Mouse (Mus musculus) hindbrain, embryonic 10.5 days (tissue): Measurements from ENCODE around the gene Wdr60. TPM values are rescaled to one million over a fixed set of nuclear protein-coding genes. Genes with fewer than 3 reads are reported as not detected.

Experiments used
- DNase-seq: peaks from one replicate; pipeline ENCODE4 v3.0.0-alpha.2; 2017; ENCODE audit warnings: low spot score
- H3K27ac ChIP-seq: fragments of 300-500 bp; sonication (generic); 2 replicates; pipeline ENCODE4 v1.5.1; 2016; ENCODE audit warnings: mild to moderate bottlenecking, moderate library complexity
- H3K27me3 ChIP-seq: fragments of 300-500 bp; sonication (generic); 2 replicates; pipeline ENCODE4 v1.6.1; 2016; ENCODE audit warnings: mild to moderate bottlenecking; ENCODE audit not compliant: poor library complexity, insufficient read depth, severe bottlenecking
- H3K36me3 ChIP-seq: fragments of 300-500 bp; sonication (generic); 2 replicates; pipeline ENCODE4 v1.6.1; 2016; ENCODE audit warnings: mild to moderate bottlenecking, moderate library complexity
- H3K4me1 ChIP-seq: fragments of 300-500 bp; sonication (generic); replicated peaks from 2 replicates; pipeline ENCODE4 v1.6.1; 2016; ENCODE audit warnings: mild to moderate bottlenecking
- H3K4me3 ChIP-seq: fragments of 300-500 bp; sonication (generic); 2 replicates; pipeline ENCODE4 v1.5.1; 2016; ENCODE audit warnings: mild to moderate bottlenecking, moderate library complexity
- H3K9me3 ChIP-seq: fragments of 300-500 bp; sonication (generic); 2 replicates; pipeline ENCODE4 v1.6.1; 2016; ENCODE audit warnings: mild to moderate bottlenecking, moderate library complexity
- WGBS: fragments of 180-500 bp; shearing (Covaris S2); methylation state at CpG from one replicate; pipeline ENCODE4 v1.1.7; 2016; 5-methylcytosine and 5-hydroxymethylcytosine counted together
- polyA plus RNA-seq: library from polyadenylated mRNA; unstranded; fragments of >200 nt; fragmentation: Nextera tagmentation; extraction: Ambion mirVana; gene quantifications from 2 replicates; pipeline ENCODE4 v1.2.1, GENCODE M21; 2016

The Wdr60 gene
- polyA plus RNA-seq, 1 experiment from 2014 or later, result 14.7 TPM

DNA sequence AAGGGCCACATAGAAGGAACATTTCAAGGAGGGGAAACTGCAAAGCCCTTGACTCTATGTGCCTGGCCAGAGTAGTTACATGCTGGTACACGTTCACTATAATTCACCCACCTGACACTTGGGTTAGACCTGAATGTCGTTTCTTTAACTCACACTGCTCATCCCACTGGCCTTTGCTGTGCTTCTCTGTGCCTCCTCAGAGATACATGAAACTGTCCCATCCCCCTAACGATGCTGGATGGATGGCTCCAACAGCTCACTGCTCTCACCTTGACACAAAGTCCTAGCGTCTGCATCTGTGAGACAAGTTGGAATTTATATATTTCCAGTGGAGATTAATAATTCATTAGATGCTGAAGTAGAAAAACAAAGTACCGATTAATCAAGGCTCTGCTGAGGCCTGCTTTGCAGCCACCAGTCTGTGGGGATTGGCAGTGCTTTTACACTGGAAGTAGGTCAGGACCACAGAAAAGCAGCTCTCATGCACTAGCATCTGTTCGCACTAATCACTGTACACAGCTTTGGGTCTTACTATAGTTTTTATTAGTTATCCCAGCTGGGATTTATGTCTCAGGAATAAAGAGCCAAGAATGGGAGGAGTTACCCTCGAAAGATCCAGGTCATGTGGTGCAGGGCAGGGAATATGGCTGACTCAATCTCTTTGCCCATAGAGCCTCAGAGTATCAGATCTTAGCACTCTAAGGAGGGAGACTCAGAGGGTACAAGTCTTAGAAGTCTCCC lies 105.9 kb downstream of the Wdr60 start:
- DNase-seq, result no peak
- Histone ChIP-seq H3K27ac (no peak overlapping the region), H3K4me3 (no peak overlapping the region), H3K4me1 (no peaks in the 10 kb centered on the region), H3K36me3 (no peaks in the 10 kb centered on the region), H3K27me3 (no peaks in the 10 kb centered on the region), H3K9me3 (no peaks in the 10 kb centered on the region)
- 83% methylated on average over 7 of the region's 7 CpGs for WGBS

Other genes starting within 250 kb of the Wdr60 start
- gene Zfp386, start 215.3 kb downstream of the Wdr60 start, polyA plus RNA-seq, result 60.9 and 63.0 TPM in 2 replicates
- 1.3 and 1.5 TPM in 2 replicates for gene Vipr2, start 185.3 kb downstream of the Wdr60 start, polyA plus RNA-seq
- gene Gm11027, start 12.4 kb upstream of the Wdr60 start, polyA plus RNA-seq, result not detected in 2 replicates
- gene Esyt2, start 18.2 kb upstream of the Wdr60 start, polyA plus RNA-seq, result 10.4 and 13.6 TPM in 2 replicates
- gene Ncapg2, start 142.4 kb upstream of the Wdr60 start, polyA plus RNA-seq, result 33.5 and 47.2 TPM in 2 replicates
- gene Ptprn2, start 222.7 kb upstream of the Wdr60 start, polyA plus RNA-seq, result 5.9 and 6.4 TPM in 2 replicates